Mouse (Mus musculus): Measurements from ENCODE around the gene Lpcat3. TPM values are rescaled to one million over a fixed set of nuclear protein-coding genes. Genes with fewer than 3 reads are reported as not detected.

The Lpcat3 gene
- polyA plus RNA-seq, 1 experiment from 2014 or later = 47.2 TPM

GRCm38 (mm10) chr6:124661156-124661806 is 1.5 kb upstream of the Lpcat3 start:
- 92% methylated on average over 4 of the region's 4 CpGs for WGBS
- Histone ChIP-seq H3K4me2 (no peak overlapping the region), H3K9ac (replicated peaks) (no peak overlapping the region), H3K27ac (replicated peaks) (no peak overlapping the region), H3K9me3 (replicated peaks) (no peaks in the 10 kb centered on the region), H3K4me1 (peaks cover 18% of the 10 kb centered on the region), H3K36me3 (no peaks in the 10 kb centered on the region), H3K27me3 (replicated peaks) (no peaks in the 10 kb centered on the region), H3K4me3 (replicated peaks) (no peak overlapping the region)
- no peak for ATAC-seq (ENCODE audit: low FRiP score)

- Histone ChIP-seq H3K27ac (replicated peaks) (peak overlapping the region; percentile 80), H3K4me1 (peaks cover 18% of the 10 kb centered on the region), H3K4me2 (peak overlapping the region; percentile 82), H3K4me3 (replicated peaks) (peak overlapping the region; percentile 82), H3K9ac (replicated peaks) (peak overlapping the region; percentile 67), H3K27me3 (replicated peaks) (no peaks in the 10 kb centered on the region), H3K36me3 (no peaks in the 10 kb centered on the region), H3K9me3 (replicated peaks) (no peaks in the 10 kb centered on the region)
- ATAC-seq (ENCODE audit: low FRiP score) = no peak
- 26% methylated on average over 6 of the region's 6 CpGs for WGBS
Measured at GRCm38 (mm10) chr6:124661995-124662394, 832 bp upstream of the Lpcat3 start.

- Histone ChIP-seq H3K36me3 (no peaks in the 10 kb centered on the region), H3K9ac (replicated peaks) (peak overlapping the region; percentile 67), H3K27me3 (replicated peaks) (no peaks in the 10 kb centered on the region), H3K4me3 (replicated peaks) (peak overlapping the region; percentile 82), H3K9me3 (replicated peaks) (no peaks in the 10 kb centered on the region), H3K4me2 (peak overlapping the region; percentile 82), H3K27ac (replicated peaks) (peak overlapping the region; percentile 80), H3K4me1 (peaks cover 18% of the 10 kb centered on the region)
- WGBS = 21% methylated on average over 13 of the region's 13 CpGs
- no peak for ATAC-seq (ENCODE audit: low FRiP score)
Measured at GRCm38 (mm10) chr6:124663424-124663795, 583 bp downstream of the Lpcat3 start.

- Histone ChIP-seq H3K9me3 (replicated peaks) (no peaks in the 10 kb centered on the region), H3K27ac (replicated peaks) (no peak overlapping the region), H3K36me3 (no peaks in the 10 kb centered on the region), H3K4me3 (replicated peaks) (no peak overlapping the region), H3K4me2 (peak overlapping the region; percentile 82), H3K9ac (replicated peaks) (no peak overlapping the region), H3K4me1 (peaks cover 18% of the 10 kb centered on the region), H3K27me3 (replicated peaks) (no peaks in the 10 kb centered on the region)
- 90% methylated on average over 7 of the region's 7 CpGs for WGBS
- no peak for ATAC-seq (ENCODE audit: low FRiP score)
Measured at GRCm38 (mm10) chr6:124664256-124664655, 1.4 kb downstream of the Lpcat3 start.

GRCm38 (mm10) chr6:124665011-124665410 is 2.2 kb downstream of the Lpcat3 start:
- H3K4me1 ChIP-seq = peaks cover 18% of the 10 kb centered on the region
- no peaks in the 10 kb centered on the region for H3K27me3 ChIP-seq (replicated peaks)
- H3K4me2 ChIP-seq = no peak overlapping the region
- no peak overlapping the region for H3K27ac ChIP-seq (replicated peaks)
- no peaks in the 10 kb centered on the region for H3K36me3 ChIP-seq
- no peak overlapping the region for H3K4me3 ChIP-seq (replicated peaks)
- no peak overlapping the region for H3K9ac ChIP-seq (replicated peaks)
- H3K9me3 ChIP-seq (replicated peaks) = no peaks in the 10 kb centered on the region
- 96% methylated on average over 10 of the region's 10 CpGs for WGBS
- ATAC-seq (ENCODE audit: low FRiP score) = no peak

- H3K9me3 ChIP-seq (replicated peaks) = no peaks in the 10 kb centered on the region
- WGBS = 90% methylated on average over 11 of the region's 11 CpGs
- no peak overlapping the region for H3K27ac ChIP-seq (replicated peaks)
- 0 out of 2 replicates have a peak, but pooled peaks cover 4% of the 10 kb centered on the region for H3K36me3 ChIP-seq
- ATAC-seq (ENCODE audit: low FRiP score) = no peak
- no peak overlapping the region for H3K9ac ChIP-seq (replicated peaks)
- H3K4me3 ChIP-seq (replicated peaks) = no peak overlapping the region
- H3K4me2 ChIP-seq = no peak overlapping the region
- no peaks in the 10 kb centered on the region for H3K27me3 ChIP-seq (replicated peaks)
- peaks cover 1% of the 10 kb centered on the region for H3K4me1 ChIP-seq
Measured at GRCm38 (mm10) chr6:124669234-124669859, 6.5 kb downstream of the Lpcat3 start.

GRCm38 (mm10) chr6:124670281-124670900 is 7.6 kb downstream of the Lpcat3 start:
- Histone ChIP-seq H3K4me2 (no peak overlapping the region), H3K9me3 (replicated peaks) (no peaks in the 10 kb centered on the region), H3K4me3 (replicated peaks) (no peak overlapping the region), H3K9ac (replicated peaks) (no peak overlapping the region), H3K27me3 (replicated peaks) (no peaks in the 10 kb centered on the region), H3K4me1 (no peaks in the 10 kb centered on the region), H3K36me3 (peaks cover 6% of the 10 kb centered on the region; the same call in 1 of the 2 replicates), H3K27ac (replicated peaks) (no peak overlapping the region)
- no peak for ATAC-seq (ENCODE audit: low FRiP score)
- 96% methylated on average over 7 of the region's 7 CpGs for WGBS

GRCm38 (mm10) chr6:124672100-124672499 is 9.3 kb downstream of the Lpcat3 start:
- Histone ChIP-seq H3K36me3 (peaks cover 10% of the 10 kb centered on the region; the same call in 1 of the 2 replicates), H3K27me3 (replicated peaks) (no peaks in the 10 kb centered on the region), H3K4me1 (no peaks in the 10 kb centered on the region), H3K4me2 (no peak overlapping the region), H3K27ac (replicated peaks) (no peak overlapping the region), H3K4me3 (replicated peaks) (no peak overlapping the region), H3K9me3 (replicated peaks) (no peaks in the 10 kb centered on the region), H3K9ac (replicated peaks) (no peak overlapping the region)
- WGBS = 75% methylated on average over 6 of the region's 6 CpGs
- ATAC-seq (ENCODE audit: low FRiP score) = no peak

- no peaks in the 10 kb centered on the region for H3K9me3 ChIP-seq (replicated peaks)
- H3K4me2 ChIP-seq = no peak overlapping the region
- WGBS = 86% methylated on average over 9 of the region's 9 CpGs
- H3K9ac ChIP-seq (replicated peaks) = no peak overlapping the region
- H3K4me3 ChIP-seq (replicated peaks) = no peak overlapping the region
- ATAC-seq (ENCODE audit: low FRiP score) = no peak
- no peaks in the 10 kb centered on the region for H3K27me3 ChIP-seq (replicated peaks)
- H3K27ac ChIP-seq (replicated peaks) = no peak overlapping the region
- no peaks in the 10 kb centered on the region for H3K4me1 ChIP-seq
- peaks cover 10% of the 10 kb centered on the region; the same call in 1 of the 2 replicates for H3K36me3 ChIP-seq
Measured at GRCm38 (mm10) chr6:124673619-124674018, 10.8 kb downstream of the Lpcat3 start.

- Histone ChIP-seq H3K27ac (replicated peaks) (no peak overlapping the region), H3K36me3 (peaks cover 10% of the 10 kb centered on the region; the same call in 1 of the 2 replicates), H3K9me3 (replicated peaks) (no peaks in the 10 kb centered on the region), H3K4me2 (no peak overlapping the region), H3K4me1 (no peaks in the 10 kb centered on the region), H3K27me3 (replicated peaks) (no peaks in the 10 kb centered on the region), H3K4me3 (replicated peaks) (no peak overlapping the region), H3K9ac (replicated peaks) (no peak overlapping the region)
- WGBS = 93% methylated on average over 7 of the region's 7 CpGs
- no peak for ATAC-seq (ENCODE audit: low FRiP score)
Measured at GRCm38 (mm10) chr6:124674591-124674990, 11.8 kb downstream of the Lpcat3 start.

GRCm38 (mm10) chr6:124676171-124676570 is 13.3 kb downstream of the Lpcat3 start:
- Histone ChIP-seq H3K36me3 (peaks cover 10% of the 10 kb centered on the region; the same call in 1 of the 2 replicates), H3K4me3 (replicated peaks) (no peak overlapping the region), H3K9me3 (replicated peaks) (no peaks in the 10 kb centered on the region), H3K27ac (replicated peaks) (no peak overlapping the region), H3K9ac (replicated peaks) (no peak overlapping the region), H3K27me3 (replicated peaks) (no peaks in the 10 kb centered on the region), H3K4me1 (no peaks in the 10 kb centered on the region), H3K4me2 (no peak overlapping the region)
- 91% methylated on average over 6 of the region's 6 CpGs for WGBS
- ATAC-seq (ENCODE audit: low FRiP score) = no peak

- no peak overlapping the region for H3K27ac ChIP-seq (replicated peaks)
- 96% methylated on average over 7 of the region's 7 CpGs for WGBS
- H3K4me3 ChIP-seq (replicated peaks) = no peak overlapping the region
- no peaks in the 10 kb centered on the region for H3K4me1 ChIP-seq
- no peaks in the 10 kb centered on the region for H3K9me3 ChIP-seq (replicated peaks)
- no peak overlapping the region for H3K4me2 ChIP-seq
- no peaks in the 10 kb centered on the region for H3K27me3 ChIP-seq (replicated peaks)
- peaks cover 10% of the 10 kb centered on the region; the same call in 1 of the 2 replicates for H3K36me3 ChIP-seq
- no peak overlapping the region for H3K9ac ChIP-seq (replicated peaks)
- ATAC-seq (ENCODE audit: low FRiP score) = no peak
Measured at GRCm38 (mm10) chr6:124678769-124679168, 15.9 kb downstream of the Lpcat3 start.

All from neural tube, embryonic 15.5 days (tissue).